Mouse (Mus musculus): Measurements from ENCODE around the gene Jade2. TPM values are rescaled to one million over a fixed set of nuclear protein-coding genes. Genes with fewer than 3 reads are reported as not detected.

Gene Jade2
- total RNA-seq, 2 experiments from 2014 or later, result 2.3 to 3.5 TPM

DNA sequence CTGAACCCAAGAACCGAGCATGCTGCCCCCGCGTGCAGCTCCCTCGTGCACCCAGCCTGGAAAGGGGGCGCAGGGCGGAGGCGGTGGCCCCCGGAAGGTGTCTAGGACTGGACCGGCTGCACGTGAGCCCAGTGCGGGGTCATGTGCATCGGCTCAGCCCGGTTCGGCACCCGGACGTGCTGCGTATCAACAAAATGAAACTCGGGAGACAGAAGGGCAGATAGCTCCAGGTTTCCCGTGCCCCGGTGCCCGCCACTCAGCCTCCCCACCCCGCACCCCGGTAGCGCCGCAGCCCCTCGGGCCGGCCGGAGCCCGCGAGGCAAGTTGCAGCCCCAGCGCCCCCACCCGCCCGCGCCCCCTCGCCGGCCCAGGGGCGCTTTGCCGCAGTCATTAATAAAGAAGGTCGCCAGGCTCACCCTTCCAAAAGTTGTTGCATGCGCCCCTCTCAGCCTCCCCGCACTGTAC is 805 bp downstream of the Jade2 start:
- DNase-seq, result no peak

DNA sequence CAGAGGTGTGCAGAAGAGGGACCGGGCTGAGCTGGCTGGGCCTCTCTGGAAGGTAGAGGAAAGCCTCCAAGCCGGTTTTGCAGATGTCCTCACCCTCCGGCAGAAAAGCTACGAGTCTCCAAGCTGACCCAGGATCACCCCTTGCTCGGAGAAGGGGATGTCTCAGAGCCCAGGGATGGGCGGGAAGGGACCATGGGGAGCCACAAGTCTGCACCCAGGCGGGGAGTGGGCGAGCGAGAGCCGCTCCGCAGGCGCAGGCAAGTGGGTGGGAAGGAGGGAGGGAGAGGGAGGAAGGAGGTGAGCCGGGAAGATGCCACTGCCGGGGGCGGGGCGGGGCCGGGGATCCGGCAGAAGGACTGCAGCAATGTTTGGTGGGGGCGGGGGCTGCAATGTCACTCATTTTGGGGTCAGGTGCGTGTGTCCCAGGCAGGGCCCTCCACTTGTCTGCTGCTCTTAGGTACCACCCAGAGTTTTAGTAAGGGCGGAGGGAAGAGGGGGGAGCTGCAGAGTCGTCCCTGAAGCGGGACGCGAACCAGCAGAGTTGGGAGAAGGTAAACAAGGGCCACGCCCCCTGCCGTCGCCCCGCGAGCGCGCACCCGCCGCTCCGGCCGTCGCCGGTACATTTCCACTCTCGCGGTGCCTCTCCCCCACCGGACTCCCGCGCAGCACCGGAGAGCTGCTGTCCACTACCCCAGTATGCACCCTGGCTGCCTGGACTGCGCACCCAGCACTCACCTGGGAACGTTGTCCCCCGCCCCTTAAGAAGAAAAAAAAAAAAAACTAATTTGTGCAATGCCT is 1.4 kb downstream of the Jade2 start:
- peak; percentile 75 for DNase-seq

GRCm38 (mm10) chr11:51854981-51855817 is 2.3 kb downstream of the Jade2 start:
- DNase-seq, result peak; percentile 84

DNA sequence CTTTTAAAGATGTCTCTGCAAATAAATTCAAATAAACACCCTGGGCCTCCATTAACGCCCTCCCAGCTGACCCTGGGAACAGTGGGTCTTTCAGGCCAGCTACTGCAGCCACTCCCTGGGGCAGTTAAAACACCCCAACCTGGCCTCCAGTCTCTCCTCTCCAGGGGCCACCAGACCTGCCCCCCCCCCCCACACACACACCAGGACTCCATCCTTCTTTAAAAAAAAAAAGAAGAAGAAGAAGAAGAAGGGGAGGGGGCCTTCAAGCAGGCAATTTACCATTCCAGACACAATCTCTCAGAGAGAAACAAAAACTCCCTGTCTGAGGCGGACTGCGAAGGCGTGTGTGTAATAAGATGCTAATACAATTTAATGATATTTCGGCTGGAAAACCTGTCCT is 4.9 kb downstream of the Jade2 start:
- no peak for DNase-seq

GRCm38 (mm10) chr11:51852091-51852521 is 5.3 kb downstream of the Jade2 start:
- no peak for DNase-seq

GRCm38 (mm10) chr11:51850741-51851330 is 6.6 kb downstream of the Jade2 start:
- DNase-seq, result no peak

GRCm38 (mm10) chr11:51848324-51848723 is 9.1 kb downstream of the Jade2 start:
- no peak for DNase-seq

DNA sequence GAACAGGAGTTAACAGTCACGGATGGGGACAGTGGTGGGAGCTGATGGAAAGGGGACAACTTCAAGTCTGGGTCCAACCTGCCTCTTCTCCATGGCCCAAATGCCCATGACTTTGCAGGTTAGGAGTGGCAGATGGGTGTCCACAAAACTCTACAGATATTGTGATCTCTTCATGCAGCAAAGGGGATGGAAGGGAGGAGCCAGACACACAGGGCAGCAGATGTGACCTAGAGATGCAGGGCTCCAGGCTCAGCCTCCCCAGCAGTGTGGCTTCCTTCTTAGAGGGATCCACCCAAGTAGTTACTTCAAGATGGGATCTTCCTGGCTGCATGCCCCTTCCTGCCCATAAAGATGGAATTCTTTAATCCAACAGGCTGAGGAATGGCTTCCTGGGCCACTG is 9.6 kb downstream of the Jade2 start:
- no peak for DNase-seq

DNA sequence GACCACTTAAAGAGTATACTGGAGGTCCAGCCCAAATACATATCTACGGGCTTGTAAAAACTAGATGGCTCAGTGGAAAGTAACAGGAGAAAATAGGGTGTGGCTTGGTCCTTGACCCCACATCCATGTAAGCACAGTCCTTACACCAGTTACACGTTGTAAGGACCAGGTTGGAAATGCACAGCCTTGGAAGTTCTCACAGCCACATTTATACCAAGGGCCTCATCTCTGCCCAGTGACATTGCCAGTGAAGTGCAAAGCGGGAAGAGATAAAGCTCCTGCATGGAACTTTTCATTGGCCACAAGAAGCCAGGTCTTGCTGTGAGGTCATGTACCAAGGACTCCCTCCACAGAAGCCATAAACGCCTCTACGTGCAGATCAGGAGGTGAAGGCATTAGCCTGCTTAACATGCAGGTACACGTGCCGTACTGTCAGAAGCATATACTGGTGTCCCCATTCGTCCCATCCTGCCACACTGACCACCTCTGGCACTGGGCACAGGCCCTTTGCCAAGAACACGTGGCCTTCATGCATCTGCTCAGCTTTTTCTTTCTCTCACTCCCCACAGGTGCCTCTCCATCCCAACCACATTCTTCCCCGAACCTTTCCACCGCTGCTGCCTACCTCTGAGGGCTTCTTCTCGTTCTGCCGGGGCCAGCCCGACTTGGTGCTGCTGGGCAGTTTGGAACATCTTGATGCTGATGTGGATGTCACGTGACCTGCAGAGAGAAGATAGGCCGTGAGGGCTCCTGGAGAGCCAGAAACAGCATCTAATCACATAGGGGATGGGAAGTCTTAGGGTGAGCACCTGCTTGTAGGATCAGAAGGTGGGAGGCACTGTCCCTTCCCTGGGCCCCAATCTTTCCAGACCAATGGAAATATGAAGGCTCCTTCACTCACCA is 11.2 kb downstream of the Jade2 start:
- no peak for DNase-seq

DNA sequence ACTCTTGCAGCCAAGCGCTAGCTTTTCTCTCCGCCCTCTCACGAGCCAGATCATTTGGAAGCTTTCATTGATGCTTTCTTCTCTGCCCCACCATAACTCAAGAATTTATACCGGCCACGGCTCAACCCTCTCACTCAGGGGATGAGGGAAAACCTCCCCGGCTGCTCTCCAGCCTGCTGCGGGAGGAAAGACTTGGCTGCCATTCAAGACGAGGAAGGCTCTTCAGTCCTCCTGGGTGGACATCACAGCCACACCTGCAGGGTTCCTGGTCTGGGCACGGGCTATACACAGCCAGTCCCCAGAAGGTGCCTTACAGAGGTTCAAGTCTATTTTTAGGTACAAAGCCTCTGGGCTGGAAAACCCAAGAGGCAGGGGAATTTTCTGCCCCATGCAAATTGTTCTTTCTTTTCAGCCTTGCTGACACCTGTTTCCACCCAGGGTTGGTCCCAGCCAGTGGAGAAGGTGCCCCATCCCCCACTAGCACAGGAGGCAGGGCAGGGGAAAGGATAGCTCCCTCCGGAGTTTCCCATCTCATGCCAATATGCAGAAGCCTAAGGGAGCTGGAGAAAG is 12.8 kb downstream of the Jade2 start:
- no peak for DNase-seq

- no peak for DNase-seq
These were observed 13.6 kb downstream of the Jade2 start for GRCm38 (mm10) chr11:51843898-51844297.

- no peak for DNase-seq
These were observed 14.3 kb downstream of the Jade2 start for GRCm38 (mm10) chr11:51843168-51843567.

- no peak for DNase-seq
These were observed 16.3 kb downstream of the Jade2 start for GRCm38 (mm10) chr11:51841149-51841548.

DNA sequence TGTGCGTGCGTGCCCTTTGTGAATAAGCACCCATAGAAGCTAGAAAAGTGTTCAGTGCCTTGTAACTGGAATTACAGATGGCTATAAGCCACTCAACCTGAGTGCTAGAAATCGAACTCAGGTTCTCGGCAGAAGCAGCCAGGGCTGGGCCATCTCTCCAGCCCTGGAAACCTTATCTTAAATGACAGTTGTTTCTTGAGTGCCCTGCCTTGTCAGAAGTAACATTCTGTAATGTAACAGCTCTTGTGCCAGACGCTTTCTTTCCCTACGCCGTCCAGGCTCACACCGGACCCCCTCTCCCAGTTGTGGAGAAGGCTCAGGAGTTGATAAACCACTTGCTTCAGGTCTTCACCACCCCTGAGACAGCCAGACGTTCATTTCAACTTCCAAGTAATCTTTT is 16.8 kb downstream of the Jade2 start:
- no peak for DNase-seq

DNA sequence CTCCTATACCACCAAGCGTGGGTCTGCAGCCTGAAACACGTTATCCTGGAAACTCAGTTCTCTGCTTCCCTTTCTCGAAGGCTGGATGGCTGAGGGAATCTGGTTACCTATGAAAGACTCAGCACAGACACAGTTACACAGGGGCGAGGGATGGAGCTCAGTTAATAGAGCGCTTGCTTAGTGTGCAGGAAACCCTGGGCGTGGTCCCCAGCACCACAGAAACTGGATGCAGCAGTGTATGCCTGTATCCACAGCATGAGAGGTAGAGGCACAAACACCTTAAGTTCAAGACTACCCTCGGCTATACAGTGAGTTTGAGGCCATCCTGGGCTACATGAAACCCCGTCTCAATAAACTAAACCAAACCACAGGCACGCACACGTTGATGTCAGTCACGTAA is 17.5 kb downstream of the Jade2 start:
- DNase-seq, result no peak

- DNase-seq, result no peak
These were observed 18.3 kb downstream of the Jade2 start for GRCm38 (mm10) chr11:51839106-51839505.

GRCm38 (mm10) chr11:51837164-51838153 is 20.0 kb downstream of the Jade2 start:
- peak; percentile 40 for DNase-seq

DNA sequence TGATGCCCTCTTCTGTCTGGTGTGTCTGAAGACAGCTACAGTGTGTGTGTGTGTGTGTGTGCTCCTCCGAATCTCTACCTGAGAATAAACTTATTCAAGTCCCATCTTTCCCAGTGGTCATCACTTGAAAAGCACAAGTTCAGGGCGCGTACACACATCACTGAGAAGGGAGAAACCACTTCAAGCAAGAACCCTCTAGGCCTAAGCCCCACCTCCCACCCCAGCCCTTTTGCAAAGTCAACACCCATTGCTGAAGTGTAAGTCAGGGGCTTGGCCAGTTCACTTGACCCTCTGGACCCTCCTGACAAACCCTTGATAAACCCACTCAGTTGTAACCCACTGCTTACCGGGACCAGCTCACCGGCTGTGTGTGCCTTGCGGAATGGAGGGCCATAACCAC is 20.9 kb downstream of the Jade2 start:
- no peak for DNase-seq

- no peak for DNase-seq
These were observed 21.9 kb downstream of the Jade2 start for GRCm38 (mm10) chr11:51835598-51835997.

- no peak for DNase-seq
These were observed 23.4 kb downstream of the Jade2 start for GRCm38 (mm10) chr11:51834067-51834411.

Data from gastrocnemius, postnatal 25 days (tissue).